Mouse (Mus musculus): ENCODE measurements around the gene Pnkp.

DNA sequence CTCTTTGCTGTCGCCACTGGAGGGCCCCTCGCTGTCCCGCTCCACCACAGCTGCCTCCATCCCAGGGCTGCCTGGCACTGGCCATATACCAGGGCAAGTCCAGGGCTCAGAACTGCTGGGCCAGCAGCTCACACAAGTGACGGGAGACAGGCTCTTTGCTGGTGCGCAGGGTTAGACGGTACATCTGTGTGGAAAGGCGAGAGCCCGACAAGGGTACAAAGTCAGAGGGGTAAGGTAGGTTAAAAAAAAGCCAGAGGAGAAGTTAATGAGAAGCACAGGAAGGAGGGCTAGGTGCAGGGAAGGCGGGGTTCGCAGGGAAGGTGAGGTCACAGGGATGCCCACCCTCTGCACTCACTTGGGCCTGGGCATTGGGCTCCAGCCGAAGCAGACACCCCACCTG lies 43.7 kb downstream of the Pnkp start:
- no peak for TF ChIP-seq CTCF (conservative IDR thresholded peaks at IDR 0.05; ENCODE audit: insufficient read depth, insufficient read length, low read depth, low read length)
- peak; percentile 11 for TF ChIP-seq POLR2A (IDR thresholded peaks at IDR 0.05; ENCODE audit: low read depth, low read length)
